Mouse (Mus musculus): ENCODE results near the gene Gm10490. TPM values are rescaled to one million over a fixed set of nuclear protein-coding genes. Genes with fewer than 3 reads are reported as not detected.

Gene Gm10490
- polyA plus RNA-seq, 1 experiment: not detected

DNA sequence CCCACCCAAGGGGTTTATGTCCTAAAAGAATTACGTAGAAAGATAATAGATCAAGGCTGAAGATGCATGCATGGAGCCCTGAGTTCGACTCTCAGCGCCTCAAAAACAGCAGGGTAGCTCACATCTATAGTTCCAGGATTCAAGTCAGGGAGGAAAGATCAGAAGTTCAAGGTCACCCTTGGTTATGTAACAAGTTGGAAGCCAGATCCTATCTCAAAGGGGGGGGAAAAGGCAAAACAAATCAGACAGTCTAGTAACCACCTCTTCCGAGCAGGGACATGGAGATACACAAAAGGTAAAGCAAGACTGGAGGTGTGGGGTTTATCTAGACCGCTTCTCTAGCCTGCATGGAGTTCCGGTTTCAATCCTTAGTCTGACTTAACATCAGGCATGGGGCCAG lies 16.9 kb downstream of the Gm10490 start:
- no peak for DNase-seq (ENCODE audit: low spot score)

DNA sequence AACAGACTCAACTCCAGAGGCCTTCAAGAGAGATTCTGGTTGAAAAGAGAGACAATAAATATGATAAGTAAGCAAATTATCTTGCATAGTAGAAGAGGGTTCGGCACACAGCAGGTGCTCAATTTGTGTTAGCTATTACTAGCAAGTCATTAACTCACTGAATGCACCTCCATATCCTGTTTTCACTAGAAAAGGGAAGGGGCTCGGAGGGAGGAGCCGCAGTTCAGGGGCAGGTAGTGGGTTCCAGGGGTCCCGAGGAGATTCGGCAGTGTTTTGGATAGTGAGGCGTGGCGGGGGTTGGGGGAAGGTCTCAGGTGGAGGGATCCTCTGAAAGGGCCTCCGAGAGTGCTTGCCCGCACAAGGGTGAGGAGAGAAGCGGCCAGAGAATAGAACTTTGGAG lies 17.8 kb downstream of the Gm10490 start:
- DNase-seq (ENCODE audit: low spot score): no peak

DNA sequence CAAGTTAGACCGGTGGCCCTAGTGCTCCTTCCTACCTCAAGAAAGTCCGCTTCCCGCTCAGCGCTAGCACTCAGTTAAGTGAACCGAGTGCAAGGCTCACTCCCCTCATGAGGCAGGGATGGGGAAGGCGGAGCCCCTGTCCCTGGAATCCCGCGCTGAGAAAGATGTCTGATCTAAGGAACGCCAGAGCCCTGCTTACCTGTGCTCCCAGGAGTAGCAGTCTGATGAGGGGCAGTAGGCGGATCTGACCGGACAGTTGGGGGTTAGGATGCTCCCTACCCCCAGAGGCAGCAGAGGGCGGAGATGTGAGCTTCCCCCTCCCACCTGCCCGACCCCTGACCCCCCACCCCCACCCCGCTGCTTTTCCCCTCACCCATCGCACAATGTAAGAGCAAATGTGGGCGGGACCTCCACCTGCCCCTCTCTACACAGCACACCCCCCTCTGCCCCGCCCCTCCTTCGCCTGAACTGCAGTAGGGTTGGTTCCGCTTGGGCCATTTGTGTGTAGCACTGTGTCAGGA lies 19.0 kb downstream of the Gm10490 start, which contains the start of gene Eras:
Gene Eras (minus strand): TSS at position 338 of the 521 bp plus-strand sequence.
- no peak for DNase-seq (ENCODE audit: low spot score)

DNA sequence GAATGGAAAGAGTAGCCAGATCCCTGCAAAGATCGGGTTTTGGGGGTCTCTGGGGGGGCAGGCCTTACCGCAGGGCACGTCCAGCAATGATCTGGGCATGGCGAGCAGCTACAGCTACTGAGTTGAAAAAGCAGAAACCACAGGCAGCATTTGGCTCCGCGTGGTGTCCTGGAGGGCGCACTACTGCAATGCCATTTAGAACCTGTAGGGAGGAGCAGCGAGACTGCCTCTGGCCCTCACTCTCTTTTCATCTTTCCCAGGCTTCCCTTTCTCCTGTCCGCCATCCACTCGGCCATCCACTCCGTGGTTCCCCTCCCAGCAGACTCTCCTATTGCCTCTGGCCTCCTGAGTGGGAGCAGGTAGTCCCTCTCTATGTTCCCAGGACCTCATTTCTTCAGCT lies 27.5 kb downstream of the Gm10490 start:
- no peak for DNase-seq (ENCODE audit: low spot score)

DNA sequence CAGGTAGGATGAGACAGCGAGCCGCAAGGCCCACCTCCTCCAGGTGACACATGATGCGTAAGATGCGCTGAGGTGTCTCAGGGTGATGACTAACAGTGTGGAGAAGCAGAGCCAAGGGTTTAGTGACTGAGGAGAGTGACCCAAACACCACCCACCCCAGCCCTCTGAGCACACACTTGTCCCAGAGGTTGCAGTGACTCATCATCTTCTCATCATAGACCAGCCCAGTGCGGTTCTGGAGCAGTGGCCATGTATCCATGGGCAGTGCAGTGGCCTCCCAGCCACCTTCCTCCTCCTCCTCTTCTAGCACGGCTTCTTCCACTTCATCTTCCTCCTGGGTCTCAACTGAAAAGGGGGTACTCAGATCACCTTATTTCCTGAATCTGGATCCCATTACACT lies 28.3 kb downstream of the Gm10490 start:
- no peak for DNase-seq (ENCODE audit: low spot score)

DNA sequence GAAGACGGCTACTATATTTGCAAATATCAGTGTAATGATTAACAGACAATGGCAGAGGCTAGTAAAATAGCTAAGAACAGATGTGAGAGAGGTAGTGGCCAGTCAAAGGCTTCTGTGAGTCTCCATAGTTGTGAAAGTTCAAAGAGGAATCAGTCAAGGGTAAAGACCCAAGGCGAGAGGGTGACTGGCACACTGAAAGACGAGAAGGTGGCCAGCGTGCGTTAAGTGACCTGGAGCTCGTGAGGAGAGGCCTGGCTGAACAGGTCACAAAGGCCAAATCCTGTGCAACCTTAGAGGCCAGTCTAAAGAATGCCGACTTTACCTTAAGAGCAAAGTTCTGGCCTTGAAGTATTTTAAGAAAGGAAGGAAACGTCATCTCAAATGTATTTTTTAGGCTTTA lies 36.3 kb downstream of the Gm10490 start:
- DNase-seq (ENCODE audit: low spot score): no peak

DNA sequence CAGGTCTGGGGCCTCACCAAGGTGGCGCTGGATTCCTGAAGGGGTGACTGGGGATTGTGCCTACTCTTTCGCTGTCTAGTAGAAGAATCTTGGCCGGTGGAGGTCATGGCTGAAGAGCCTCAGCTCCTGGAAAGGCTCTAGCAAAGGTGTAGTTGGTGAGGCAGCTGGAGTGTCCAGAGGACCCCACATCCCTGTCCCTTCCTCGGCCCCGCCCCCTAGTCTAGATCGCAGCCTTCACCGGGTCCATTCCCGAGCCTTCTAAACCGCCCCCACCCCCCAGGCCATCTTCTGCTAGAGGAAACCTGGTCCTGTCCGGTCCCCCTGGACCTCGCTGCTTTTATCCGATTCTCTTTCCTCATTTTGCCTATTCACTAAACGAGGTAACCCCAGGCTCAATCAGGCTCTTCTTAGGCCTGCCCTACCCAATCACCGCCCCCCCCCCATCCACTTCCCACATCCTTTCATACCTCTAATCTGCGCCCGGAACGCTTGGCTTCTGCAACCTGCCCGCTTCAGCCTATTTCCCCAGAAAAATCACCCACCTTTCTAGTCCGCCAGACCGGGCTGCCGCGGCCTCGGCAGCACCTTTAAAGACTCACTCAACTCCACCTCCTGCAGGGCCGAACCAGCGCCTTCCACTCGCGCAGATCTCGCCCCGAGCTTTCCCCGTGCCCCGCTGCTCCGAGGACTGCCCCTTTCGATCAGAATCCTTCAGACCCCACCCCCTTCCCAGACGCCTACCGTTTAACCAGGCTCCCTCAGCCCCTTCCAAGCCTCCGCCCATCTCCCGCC lies 38.0 kb downstream of the Gm10490 start, which contains the start of gene Hdac6:
Gene Hdac6 (minus strand): TSS at position 782 of the 792 bp plus-strand sequence.
- DNase-seq (ENCODE audit: low spot score): no peak

DNA sequence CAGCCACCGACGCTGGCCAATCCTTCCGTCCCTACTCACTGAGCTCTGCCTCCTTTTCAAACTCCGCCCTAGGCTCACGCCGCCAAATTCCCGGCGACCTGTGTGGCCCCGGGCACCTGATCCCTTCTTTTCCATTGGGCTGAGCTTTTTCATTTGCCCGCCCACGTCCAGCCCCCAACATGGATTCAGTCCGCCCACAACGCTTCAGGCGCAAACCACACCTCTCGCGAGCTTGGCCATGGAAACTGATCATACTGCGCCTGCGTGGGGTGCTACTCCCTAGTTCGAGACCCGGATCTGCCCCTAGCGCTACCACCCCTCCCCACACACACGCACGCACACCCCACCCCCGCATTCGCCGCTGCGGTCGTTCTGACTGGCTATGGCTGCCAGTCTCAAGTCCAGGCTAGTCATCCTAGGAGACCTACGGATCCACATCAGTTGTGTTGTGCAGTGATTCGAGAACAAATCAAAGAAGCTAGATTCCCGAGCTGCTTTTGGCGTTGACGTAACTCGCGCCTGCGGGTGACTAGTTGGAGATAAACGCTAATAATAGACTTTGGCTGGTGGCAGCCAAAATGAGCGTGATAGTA lies 38.7 kb downstream of the Gm10490 start:
- peak; percentile 68 for DNase-seq (ENCODE audit: low spot score)

DNA sequence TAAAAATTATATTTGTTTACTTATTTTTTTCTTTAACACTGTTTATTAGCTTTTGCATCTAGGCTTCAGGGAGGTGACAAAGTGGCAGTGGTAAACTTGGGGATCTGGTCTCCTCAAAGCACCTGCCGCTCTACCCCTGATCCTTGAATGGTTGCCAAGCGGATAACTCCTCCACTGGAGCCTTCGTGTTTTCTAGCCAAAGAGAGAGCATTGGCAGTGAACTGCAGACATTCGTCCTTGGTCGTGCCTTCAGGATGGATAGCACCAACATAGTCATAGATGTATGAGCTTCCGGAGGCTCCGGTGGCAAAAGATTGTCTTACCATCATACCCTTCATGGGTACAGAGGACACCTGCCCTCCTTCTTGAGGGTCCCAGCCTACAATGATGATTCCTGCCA lies 40.7 kb downstream of the Gm10490 start:
- DNase-seq (ENCODE audit: low spot score): no peak

DNA sequence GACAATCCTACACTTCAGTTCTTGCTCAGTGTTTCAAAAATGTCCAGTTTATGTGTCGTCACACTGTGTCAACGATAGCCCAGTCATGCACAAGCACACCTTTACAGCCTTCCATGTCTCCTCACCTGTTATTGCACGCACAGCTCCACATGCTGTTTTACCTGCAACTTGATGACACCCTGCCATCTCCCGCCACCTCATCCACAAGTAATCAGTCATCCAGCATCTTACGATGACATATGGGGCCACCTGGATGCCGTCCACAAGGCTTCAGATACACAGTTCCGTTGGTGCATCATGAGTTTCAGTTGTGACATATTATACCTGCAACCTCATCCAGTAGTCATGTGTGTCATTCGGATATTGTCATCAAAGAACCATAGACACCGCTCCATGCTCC lies 49.5 kb downstream of the Gm10490 start:
- no peak for DNase-seq (ENCODE audit: low spot score)

Other genes starting within 250 kb of the Gm10490 start
- gene Plp2, start 238.2 kb upstream of the Gm10490 start, polyA plus RNA-seq (2012; rRNA removed): 233 and 234 TPM in 2 replicates
- gene Magix, start 228.3 kb upstream of the Gm10490 start, polyA plus RNA-seq (2012; rRNA removed): 1.1 and 1.6 TPM in 2 replicates
- 20.6 and 21.9 TPM in 2 replicates for gene Gpkow, start 212.4 kb upstream of the Gm10490 start, polyA plus RNA-seq (2012; rRNA removed)
- gene Wdr45, start 195.2 kb upstream of the Gm10490 start, polyA plus RNA-seq (2012; rRNA removed): 48.8 and 56.1 TPM in 2 replicates
- 0.44 TPM in 1 of 2 replicates, not detected in the other for gene Gm45208, start 187.3 kb upstream of the Gm10490 start, polyA plus RNA-seq (2012; rRNA removed)
- 30.8 and 37.7 TPM in 2 replicates for gene Praf2, start 181.1 kb upstream of the Gm10490 start, polyA plus RNA-seq (2012; rRNA removed)
- 16.9 and 17.2 TPM in 2 replicates for gene Ccdc120, start 158.6 kb upstream of the Gm10490 start, polyA plus RNA-seq (2012; rRNA removed)
- 11.2 and 23.7 TPM in 2 replicates for gene Tfe3, start 147.0 kb upstream of the Gm10490 start, polyA plus RNA-seq (2012; rRNA removed)
- gene Gripap1, start 119.8 kb upstream of the Gm10490 start, polyA plus RNA-seq (2012; rRNA removed): 49.5 and 53.1 TPM in 2 replicates
- 1.7 and 2.4 TPM in 2 replicates for gene Kcnd1, start 87.3 kb upstream of the Gm10490 start, polyA plus RNA-seq (2012; rRNA removed)
- gene Otud5, start 68.2 kb upstream of the Gm10490 start, polyA plus RNA-seq (2012; rRNA removed): 31.4 and 43.4 TPM in 2 replicates
- 8.8 and 10.8 TPM in 2 replicates for gene Pim2, start 31.3 kb upstream of the Gm10490 start, polyA plus RNA-seq (2012; rRNA removed)
- gene Slc35a2, start 25.5 kb upstream of the Gm10490 start, polyA plus RNA-seq (2012; rRNA removed): 43.3 and 68.2 TPM in 2 replicates
- 84.2 and 90.7 TPM in 2 replicates for gene Pqbp1, start 10.3 kb upstream of the Gm10490 start, polyA plus RNA-seq (2012; rRNA removed)
- gene Timm17b, start 10.2 kb upstream of the Gm10490 start, polyA plus RNA-seq (2012; rRNA removed): 22.2 and 23.7 TPM in 2 replicates
- not detected in 2 replicates for gene Gm10491, start 1.7 kb upstream of the Gm10490 start, polyA plus RNA-seq (2012; rRNA removed)
- gene Pcsk1n, start 10.3 kb downstream of the Gm10490 start, polyA plus RNA-seq (2012; rRNA removed): 0.51 and 0.66 TPM in 2 replicates
- not detected in 2 replicates for gene Eras, start 19.1 kb downstream of the Gm10490 start, polyA plus RNA-seq (2012; rRNA removed)
- gene Hdac6, start 38.3 kb downstream of the Gm10490 start, polyA plus RNA-seq (2012; rRNA removed): 20.9 and 22.0 TPM in 2 replicates
- gene Gata1, start 68.5 kb downstream of the Gm10490 start, polyA plus RNA-seq (2012; rRNA removed): 0.18 and 0.26 TPM in 2 replicates
- not detected in 2 replicates for gene Glod5, start 109.0 kb downstream of the Gm10490 start, polyA plus RNA-seq (2012; rRNA removed)
- gene Suv39h1, start 165.2 kb downstream of the Gm10490 start, polyA plus RNA-seq (2012; rRNA removed): 11.8 and 13.0 TPM in 2 replicates
- gene Was, start 181.0 kb downstream of the Gm10490 start, polyA plus RNA-seq (2012; rRNA removed): 3.8 and 3.9 TPM in 2 replicates
- gene Wdr13, start 223.3 kb downstream of the Gm10490 start, polyA plus RNA-seq (2012; rRNA removed): 73.3 and 77.8 TPM in 2 replicates
- gene Rbm3, start 236.3 kb downstream of the Gm10490 start, polyA plus RNA-seq (2012; rRNA removed): 281 and 318 TPM in 2 replicates

Data from urinary bladder, adult 2 months (tissue).